Mouse (Mus musculus) kidney, adult 2 months (tissue): Measurements from ENCODE around the gene Vangl2.

Experiments
- CTCF ChIP-seq: fragments of 200-500 bp; conservative IDR thresholded peaks from 2 replicates; pipeline ENCODE4 v1.5.1; 2011; ENCODE audit warnings: low read depth, mild to moderate bottlenecking, control low read depth, low read length, moderate library complexity, mixed read lengths; ENCODE audit not compliant: insufficient read depth, insufficient read length
- POLR2A ChIP-seq: fragments of 200-500 bp; IDR thresholded peaks from one replicate; pipeline ENCODE4 v1.6.1; 2011; ENCODE audit warnings: low read depth, low read length, control low read depth

GRCm38 (mm10) chr1:172028394-172029275 lies at the start of gene Vangl2:
- TF ChIP-seq POLR2A (no peak), CTCF (no peak)
